Mouse (Mus musculus) embryonic facial prominence, embryonic 15.5 days (tissue): ENCODE results near the gene Atg3. TPM values are rescaled to one million over a fixed set of nuclear protein-coding genes. Genes with fewer than 3 reads are reported as not detected.

Experiments
- ATAC-seq: fragments of 200-750 bp; cut with Nextera tagmentation; 2 replicates; pipeline ENCODE4 v1.8.0; 2017; ENCODE audit warnings: low read depth, moderate TSS enrichment; ENCODE audit not compliant: insufficient number of reproducible peaks, low FRiP score, low TSS enrichment
- H3K27ac ChIP-seq: fragments of 300-500 bp; sonication (generic); replicated peaks from 2 replicates; pipeline ENCODE4 v1.5.1; 2015; ENCODE audit warnings: mild to moderate bottlenecking, inconsistent platforms
- H3K27me3 ChIP-seq: fragments of 300-500 bp; sonication (generic); 2 replicates; pipeline ENCODE4 v1.6.1; 2015; ENCODE audit warnings: inconsistent platforms
- H3K36me3 ChIP-seq: fragments of 300-500 bp; sonication (generic); 2 replicates; pipeline ENCODE4 v1.6.1; 2015; ENCODE audit warnings: mild to moderate bottlenecking, inconsistent platforms
- H3K4me1 ChIP-seq: fragments of 300-500 bp; sonication (generic); 2 replicates; pipeline ENCODE4 v1.6.1; 2015; ENCODE audit warnings: inconsistent platforms
- H3K4me2 ChIP-seq: fragments of 300-500 bp; sonication (generic); replicated peaks from 2 replicates; pipeline ENCODE4 v1.6.1; 2015; ENCODE audit warnings: mild to moderate bottlenecking, inconsistent platforms
- H3K4me3 ChIP-seq: fragments of 300-500 bp; sonication (generic); replicated peaks from 2 replicates; pipeline ENCODE4 v1.5.1; 2015; ENCODE audit warnings: mild to moderate bottlenecking, inconsistent platforms
- H3K9ac ChIP-seq: fragments of 300-500 bp; sonication (generic); 2 replicates; pipeline ENCODE4 v1.6.1; 2015; ENCODE audit warnings: inconsistent platforms
- H3K9me3 ChIP-seq: fragments of 300-500 bp; sonication (generic); replicated peaks from 2 replicates; pipeline ENCODE4 v1.6.1; 2016; ENCODE audit warnings: inconsistent platforms
- WGBS: fragments of 180-500 bp; shearing (Covaris S2); methylation state at CpG from one replicate; pipeline ENCODE4 v1.1.7; 2015; 5-methylcytosine and 5-hydroxymethylcytosine counted together
- polyA plus RNA-seq: library from polyadenylated mRNA; unstranded; fragments of >200 nt; fragmentation: Nextera tagmentation; extraction: Ambion mirVana; gene quantifications from 2 replicates; pipeline ENCODE4 v1.2.1, GENCODE M21; 2015

Atg3 gene
- polyA plus RNA-seq, 1 experiment from 2014 or later = 39.0 TPM

- H3K36me3 ChIP-seq = no peaks in the 10 kb centered on the region
- WGBS = 82% methylated on average over 12 of the region's 12 CpGs
- no peak overlapping the region for H3K27ac ChIP-seq
- H3K4me1 ChIP-seq = no peaks in the 10 kb centered on the region
- no peak for ATAC-seq
- H3K4me2 ChIP-seq = no peak overlapping the region
- no peak overlapping the region for H3K4me3 ChIP-seq
- H3K27me3 ChIP-seq = no peaks in the 10 kb centered on the region
- no peak overlapping the region for H3K9ac ChIP-seq
- no peaks in the 10 kb centered on the region for H3K9me3 ChIP-seq
These were observed 46.5 kb downstream of the Atg3 start for GRCm38 (mm10) chr16:45204859-45205670.

- Histone ChIP-seq H3K27ac (no peak overlapping the region), H3K4me1 (no peaks in the 10 kb centered on the region), H3K36me3 (no peaks in the 10 kb centered on the region), H3K4me3 (no peak overlapping the region), H3K9ac (no peak overlapping the region), H3K4me2 (no peak overlapping the region), H3K9me3 (no peaks in the 10 kb centered on the region), H3K27me3 (no peaks in the 10 kb centered on the region)
- ATAC-seq = no peak
- 64% methylated on average over 2 of the region's 2 CpGs for WGBS
These were observed 63.4 kb downstream of the Atg3 start for GRCm38 (mm10) chr16:45222016-45222415.

DNA sequence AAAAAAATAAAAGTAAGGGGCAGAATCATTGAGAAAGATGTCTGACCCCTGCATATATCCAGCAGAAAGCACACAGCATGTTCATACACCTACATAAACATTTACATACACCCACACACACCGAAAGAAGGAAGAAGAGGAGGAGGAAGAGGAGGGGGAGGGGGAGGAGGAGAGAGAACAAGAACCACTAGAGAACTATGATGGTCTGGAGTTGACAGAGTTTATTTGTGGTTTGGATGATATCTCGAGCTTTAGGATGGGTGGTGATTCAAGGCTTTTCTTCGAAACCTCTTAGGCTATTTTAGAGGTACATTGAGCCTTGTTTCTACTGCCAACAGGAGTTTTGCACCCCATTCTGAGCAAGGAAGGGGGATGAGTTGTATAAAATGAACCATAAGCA, 64.2 kb downstream of the Atg3 start:
- Histone ChIP-seq H3K36me3 (no peaks in the 10 kb centered on the region), H3K9me3 (no peaks in the 10 kb centered on the region), H3K4me2 (no peak overlapping the region), H3K4me1 (no peaks in the 10 kb centered on the region), H3K27me3 (no peaks in the 10 kb centered on the region), H3K9ac (no peak overlapping the region), H3K4me3 (no peak overlapping the region), H3K27ac (no peak overlapping the region)
- WGBS = 76% methylated on average over 3 of the region's 3 CpGs
- ATAC-seq = no peak

GRCm38 (mm10) chr16:45223648-45224388, 65.2 kb downstream of the Atg3 start, which contains the start of gene Btla:
TSS of gene Btla (plus strand) at chr16:45224315.
- WGBS = 45% methylated on average over 10 of the region's 10 CpGs
- Histone ChIP-seq H3K4me1 (no peaks in the 10 kb centered on the region), H3K4me3 (no peak within 1 kb of the TSS)

GRCm38 (mm10) chr16:45224431-45225008, 65.9 kb downstream of the Atg3 start:
- Histone ChIP-seq H3K4me2 (no peak overlapping the region), H3K27me3 (no peaks in the 10 kb centered on the region), H3K9me3 (no peaks in the 10 kb centered on the region), H3K9ac (no peak overlapping the region), H3K4me3 (no peak overlapping the region), H3K36me3 (no peaks in the 10 kb centered on the region), H3K4me1 (no peaks in the 10 kb centered on the region), H3K27ac (no peak overlapping the region)
- WGBS = 57% methylated on average over 4 of the region's 4 CpGs
- no peak for ATAC-seq

More at GRCm38 (mm10) chr16:45223648-45224388, 65.2 kb downstream of the Atg3 start, which contains the start of gene Btla:
- no peaks in the 10 kb centered on the region for H3K9me3 ChIP-seq
- no peak within 1 kb of the TSS for H3K4me2 ChIP-seq
- no peak within 1 kb of the TSS for H3K27ac ChIP-seq
- no peak within 1 kb of the TSS for H3K9ac ChIP-seq
- no peaks in the 10 kb centered on the region for H3K27me3 ChIP-seq
- no peaks in the 10 kb centered on the region for H3K36me3 ChIP-seq
- no peak for ATAC-seq

DNA sequence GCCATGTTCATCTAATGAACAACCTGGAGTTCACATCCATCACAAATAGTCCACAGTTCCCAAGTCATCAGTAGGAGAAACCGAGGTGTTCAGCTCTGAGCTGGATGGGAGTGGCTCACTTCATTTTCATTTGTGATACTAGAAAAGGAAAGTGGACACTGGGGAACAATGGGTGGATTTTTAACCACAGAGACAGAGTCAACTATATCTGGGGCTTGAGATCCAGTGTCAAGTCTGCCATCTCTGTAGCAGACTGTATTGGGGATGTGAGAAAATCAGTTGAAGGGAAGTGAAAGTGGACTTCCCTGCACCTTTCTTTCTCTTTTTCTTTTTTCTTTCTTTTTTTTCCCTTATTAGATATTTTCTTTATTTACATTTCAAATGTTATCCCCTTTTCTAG, 68.4 kb downstream of the Atg3 start:
- no peak overlapping the region for H3K4me2 ChIP-seq
- no peak for ATAC-seq
- H3K9me3 ChIP-seq = no peaks in the 10 kb centered on the region
- WGBS = 68% methylated on average over 1 of the region's 1 CpGs
- no peaks in the 10 kb centered on the region for H3K4me1 ChIP-seq
- H3K27ac ChIP-seq = no peak overlapping the region
- H3K4me3 ChIP-seq = no peak overlapping the region
- no peaks in the 10 kb centered on the region for H3K36me3 ChIP-seq
- no peak overlapping the region for H3K9ac ChIP-seq
- H3K27me3 ChIP-seq = no peaks in the 10 kb centered on the region

- Histone ChIP-seq H3K4me3 (no peak overlapping the region), H3K27me3 (no peaks in the 10 kb centered on the region), H3K4me2 (no peak overlapping the region), H3K9me3 (no peaks in the 10 kb centered on the region), H3K9ac (no peak overlapping the region), H3K36me3 (no peaks in the 10 kb centered on the region), H3K27ac (no peak overlapping the region), H3K4me1 (no peaks in the 10 kb centered on the region)
- 80% methylated on average over 1 of the region's 1 CpGs for WGBS
- no peak for ATAC-seq
These were observed 72.7 kb downstream of the Atg3 start for GRCm38 (mm10) chr16:45231296-45231695.

DNA sequence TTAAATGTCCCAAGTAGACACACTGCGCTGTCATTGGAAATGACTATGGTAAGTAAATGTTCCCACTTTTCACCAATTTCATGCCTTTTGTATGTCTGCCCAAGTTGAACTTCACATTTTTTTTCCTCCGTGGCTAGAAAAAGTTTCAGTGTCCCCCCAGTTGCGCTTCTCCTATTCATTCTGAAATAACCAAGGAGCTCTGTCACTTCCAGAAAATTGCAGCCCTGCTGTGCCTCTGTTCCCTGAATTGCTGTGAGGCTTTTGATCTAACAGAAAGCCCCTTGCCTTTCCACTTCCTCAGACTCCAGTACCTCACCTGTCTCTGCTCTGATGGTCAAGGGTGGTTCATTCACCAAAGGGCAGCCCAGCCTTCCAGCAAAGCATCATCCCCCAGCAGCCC, 74.4 kb downstream of the Atg3 start:
- Histone ChIP-seq H3K4me2 (no peak overlapping the region), H3K4me1 (no peaks in the 10 kb centered on the region), H3K27me3 (no peaks in the 10 kb centered on the region), H3K9ac (no peak overlapping the region), H3K9me3 (no peaks in the 10 kb centered on the region), H3K4me3 (no peak overlapping the region), H3K27ac (no peak overlapping the region), H3K36me3 (no peaks in the 10 kb centered on the region)
- no peak for ATAC-seq
- WGBS = 80% methylated on average over 3 of the region's 3 CpGs

Other genes starting within 250 kb of the Atg3 start
- gene Cd200r3, start 215.1 kb upstream of the Atg3 start, polyA plus RNA-seq = 2.8 and 3.3 TPM in 2 replicates
- gene Ccdc80, start 65.4 kb upstream of the Atg3 start, polyA plus RNA-seq = 75.7 and 76.0 TPM in 2 replicates
- gene Slc35a5, start 79 bp upstream of the Atg3 start, polyA plus RNA-seq = 16.8 and 17.0 TPM in 2 replicates
- gene Btla, start 65.5 kb downstream of the Atg3 start, polyA plus RNA-seq = 0.64 and 0.83 TPM in 2 replicates